Mouse (Mus musculus) right cerebral cortex, postnatal 36 days (tissue): ENCODE measurements around the gene Gm5678.

Source experiments
- DNase-seq, 2 experiments: peaks; one replicate each; pipeline ENCODE4 v3.0.0; 2022; ENCODE audit warnings: low spot score in 2 of 2, mixed read lengths in 1 of 2

Gm5678 gene

DNA sequence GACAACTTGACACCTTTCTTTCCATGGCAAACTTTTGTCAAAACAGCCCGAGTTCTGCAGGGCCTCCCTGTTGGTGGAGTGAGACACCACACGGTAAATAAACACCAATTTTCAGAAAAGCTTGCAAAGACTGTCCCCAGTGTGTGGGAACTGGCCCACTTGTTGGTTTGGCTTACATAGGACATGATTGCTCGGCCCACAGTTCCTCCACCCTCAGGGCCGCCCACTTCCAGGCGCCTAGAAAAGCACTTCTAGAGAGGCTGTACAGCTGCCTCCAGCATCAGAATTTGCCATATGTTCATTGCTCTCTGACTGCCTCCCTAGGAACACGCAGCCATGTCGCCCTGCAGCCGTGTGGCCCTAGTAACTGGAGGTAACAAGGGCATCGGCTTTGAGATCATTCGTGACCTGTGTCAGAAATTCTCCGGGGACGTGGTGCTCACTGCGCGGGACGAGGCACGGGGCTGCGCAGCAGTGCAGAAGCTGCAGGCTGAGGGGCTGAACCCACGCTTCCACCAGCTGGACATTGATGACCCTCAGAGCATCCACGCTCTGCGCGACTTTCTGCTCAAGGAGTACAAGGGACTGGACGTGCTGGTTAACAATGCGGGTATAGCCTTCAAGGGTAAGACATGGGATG lies at the start of gene Gm5678:
Gene Gm5678, plus strand, starts transcription at position 337 of the 640 bp plus-strand sequence.
- DNase-seq, result peak; percentile 58 to 78

DNA sequence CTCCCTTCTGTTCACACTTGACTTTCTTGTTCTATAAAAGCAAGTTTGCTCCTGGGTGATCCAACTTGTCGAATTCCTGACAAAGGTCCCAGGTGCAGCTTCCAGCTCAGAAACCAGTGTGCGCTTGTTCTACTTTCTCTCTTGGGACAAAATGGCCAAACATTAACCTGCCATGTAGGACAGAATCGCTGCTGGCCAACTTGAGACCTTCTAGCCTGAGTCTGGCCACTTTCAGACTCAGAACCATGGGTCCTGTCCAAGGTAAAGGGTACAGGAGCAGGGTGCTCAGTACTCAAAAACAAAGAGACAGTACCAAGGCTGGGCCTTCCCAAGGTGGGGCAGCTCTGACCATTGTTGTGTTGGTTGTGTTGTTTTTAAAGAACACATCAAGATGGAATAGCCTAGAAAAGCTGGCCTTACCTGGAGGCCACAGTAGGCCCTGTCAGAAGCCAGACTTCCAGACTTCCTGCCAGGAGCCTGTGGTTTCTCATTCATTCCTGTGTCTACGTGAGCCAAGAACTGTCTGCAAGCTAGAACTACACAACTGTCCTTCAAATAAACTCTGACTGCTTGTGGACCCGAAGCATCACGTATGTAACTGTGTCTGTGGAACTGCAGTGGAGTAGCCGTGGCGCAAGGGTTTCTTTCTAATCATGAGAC lies 49.4 kb upstream of the Gm5678 start:
- no peak for DNase-seq

DNA sequence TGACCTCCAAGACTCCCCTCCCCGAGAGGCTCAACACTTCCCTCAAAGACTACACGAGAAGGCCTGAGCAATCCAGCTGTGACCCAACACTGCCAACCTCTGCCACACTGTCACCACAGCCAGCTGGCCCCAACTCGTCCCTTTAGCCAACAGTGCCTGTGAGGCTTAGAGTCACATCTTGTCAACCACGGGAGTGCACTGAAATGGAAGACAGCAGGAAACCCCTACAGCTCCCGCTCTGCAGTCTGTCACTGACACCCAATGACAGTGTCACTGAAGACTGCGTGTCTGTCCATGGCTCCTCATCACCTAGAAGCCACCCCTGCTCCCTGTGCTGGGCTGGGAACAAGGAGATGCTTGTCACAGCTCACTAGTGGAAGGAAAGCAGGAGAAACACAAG lies 46.8 kb upstream of the Gm5678 start:
- DNase-seq, result no peak

DNA sequence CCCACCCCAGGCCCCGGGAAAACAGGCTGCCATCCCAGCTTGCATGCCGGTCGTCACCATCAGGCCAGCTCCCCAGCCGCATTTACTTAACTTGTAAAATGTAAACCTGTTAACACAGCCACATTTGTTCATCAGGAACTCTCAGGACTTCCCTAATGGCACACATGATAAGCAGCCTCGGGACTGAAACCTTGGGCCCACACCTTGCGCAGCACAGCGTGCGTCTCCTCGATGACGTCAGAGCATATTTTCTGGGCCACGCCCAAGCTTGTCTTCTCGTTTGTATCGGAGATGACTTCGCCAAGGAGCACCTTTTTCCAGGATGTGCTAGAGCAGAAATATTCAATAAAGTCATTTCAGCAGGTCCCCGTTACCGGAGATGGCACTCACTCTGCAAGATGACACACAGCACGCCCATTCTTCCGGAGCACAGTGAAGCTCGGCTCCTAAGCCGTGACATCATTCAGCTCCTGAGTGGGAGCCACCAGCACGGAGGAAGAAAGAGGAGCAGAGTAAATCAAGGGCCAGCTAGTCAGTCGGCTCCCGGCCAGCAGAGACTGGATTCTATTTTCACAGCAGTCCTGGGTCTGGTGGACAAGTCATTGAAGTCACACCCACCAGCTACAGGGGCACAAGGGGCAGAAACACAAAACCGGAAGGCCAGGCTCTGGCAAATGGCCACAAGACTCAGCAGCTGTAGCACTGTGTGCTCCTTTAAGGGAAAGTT lies 42.8 kb upstream of the Gm5678 start:
- no peak for DNase-seq

DNA sequence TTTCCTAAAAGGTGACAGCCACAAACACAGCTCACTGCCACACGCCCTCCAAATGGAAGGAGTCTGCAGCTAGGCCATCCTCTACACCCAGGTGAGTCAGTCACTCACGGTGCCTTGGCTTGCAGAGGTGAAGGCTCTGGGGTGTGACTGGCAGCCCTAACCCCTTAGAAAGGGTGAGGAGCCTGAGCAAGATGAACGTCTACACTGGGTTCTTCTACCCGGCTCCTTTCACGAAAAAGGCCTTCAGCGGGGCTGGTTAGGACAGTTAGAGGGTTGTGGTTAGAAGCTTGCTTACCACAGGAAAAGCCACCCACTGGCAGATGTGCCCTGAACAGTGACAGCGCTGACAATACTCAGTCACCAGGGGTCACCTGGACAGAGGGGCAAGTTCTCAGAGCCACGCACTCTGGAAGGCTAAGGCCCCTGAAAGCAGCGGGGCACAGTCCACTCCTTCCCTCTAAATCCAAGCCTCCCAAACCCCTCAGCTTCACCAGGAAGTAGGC lies 42.1 kb upstream of the Gm5678 start:
- DNase-seq, result no peak

DNA sequence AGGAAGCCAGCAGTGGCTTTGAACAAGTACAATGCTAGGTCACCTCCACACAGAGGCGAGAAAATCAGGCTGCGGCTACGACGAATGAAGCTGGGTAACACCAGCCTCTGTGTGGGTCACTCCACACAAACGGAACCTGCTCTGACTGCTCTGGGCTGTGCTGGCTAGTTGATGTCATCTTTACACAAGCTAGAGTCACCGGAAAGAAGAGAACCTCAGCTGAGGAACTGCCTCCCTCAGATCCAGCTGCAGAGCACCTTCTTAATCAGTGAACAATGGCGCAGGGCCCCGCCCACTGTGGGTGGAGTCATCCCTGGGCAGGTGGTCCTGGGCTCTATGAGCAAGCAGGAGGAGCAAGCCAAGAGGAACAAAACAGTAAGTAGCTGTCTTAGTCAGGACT lies 41.5 kb upstream of the Gm5678 start:
- DNase-seq, result no peak

DNA sequence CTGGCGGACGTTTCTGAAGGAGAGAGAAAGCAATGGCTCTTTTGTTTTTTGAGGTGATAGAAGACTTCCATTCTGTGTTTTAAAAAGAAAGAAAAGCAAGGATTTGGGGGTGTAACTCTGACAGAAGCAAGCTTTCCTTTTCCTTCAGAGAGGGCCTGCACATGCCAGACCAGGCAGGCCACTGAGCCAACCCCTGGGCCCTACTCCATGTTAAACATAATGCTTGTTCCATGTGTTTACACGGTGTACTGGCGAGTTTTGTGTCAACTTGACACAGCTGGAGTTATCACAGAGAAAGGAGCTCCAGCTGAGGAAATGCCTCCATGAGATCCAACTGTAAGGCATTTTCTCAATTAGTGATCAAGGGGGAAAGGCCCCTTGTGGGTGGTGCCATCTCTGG lies 39.6 kb upstream of the Gm5678 start:
- no peak for DNase-seq

DNA sequence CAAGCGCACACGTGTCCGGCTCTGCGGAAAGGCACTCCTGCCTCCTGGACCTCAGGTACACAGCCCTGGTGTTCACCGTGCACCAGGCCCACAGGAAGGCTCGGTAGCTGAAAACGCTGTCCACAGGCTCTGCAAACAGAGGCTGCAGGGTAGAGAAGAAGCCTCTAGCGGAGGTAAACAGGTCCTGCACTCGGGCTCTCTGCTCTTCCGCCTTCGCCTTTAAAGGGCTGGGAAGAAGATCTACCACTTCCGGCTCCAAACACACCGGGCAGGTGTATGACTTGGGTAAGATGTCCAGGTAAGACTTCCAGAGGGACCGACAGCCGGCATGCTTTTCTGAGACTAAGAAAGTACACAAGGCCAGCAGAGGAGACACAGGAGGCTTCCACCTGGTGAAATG lies 37.0 kb upstream of the Gm5678 start:
- DNase-seq, result no peak

DNA sequence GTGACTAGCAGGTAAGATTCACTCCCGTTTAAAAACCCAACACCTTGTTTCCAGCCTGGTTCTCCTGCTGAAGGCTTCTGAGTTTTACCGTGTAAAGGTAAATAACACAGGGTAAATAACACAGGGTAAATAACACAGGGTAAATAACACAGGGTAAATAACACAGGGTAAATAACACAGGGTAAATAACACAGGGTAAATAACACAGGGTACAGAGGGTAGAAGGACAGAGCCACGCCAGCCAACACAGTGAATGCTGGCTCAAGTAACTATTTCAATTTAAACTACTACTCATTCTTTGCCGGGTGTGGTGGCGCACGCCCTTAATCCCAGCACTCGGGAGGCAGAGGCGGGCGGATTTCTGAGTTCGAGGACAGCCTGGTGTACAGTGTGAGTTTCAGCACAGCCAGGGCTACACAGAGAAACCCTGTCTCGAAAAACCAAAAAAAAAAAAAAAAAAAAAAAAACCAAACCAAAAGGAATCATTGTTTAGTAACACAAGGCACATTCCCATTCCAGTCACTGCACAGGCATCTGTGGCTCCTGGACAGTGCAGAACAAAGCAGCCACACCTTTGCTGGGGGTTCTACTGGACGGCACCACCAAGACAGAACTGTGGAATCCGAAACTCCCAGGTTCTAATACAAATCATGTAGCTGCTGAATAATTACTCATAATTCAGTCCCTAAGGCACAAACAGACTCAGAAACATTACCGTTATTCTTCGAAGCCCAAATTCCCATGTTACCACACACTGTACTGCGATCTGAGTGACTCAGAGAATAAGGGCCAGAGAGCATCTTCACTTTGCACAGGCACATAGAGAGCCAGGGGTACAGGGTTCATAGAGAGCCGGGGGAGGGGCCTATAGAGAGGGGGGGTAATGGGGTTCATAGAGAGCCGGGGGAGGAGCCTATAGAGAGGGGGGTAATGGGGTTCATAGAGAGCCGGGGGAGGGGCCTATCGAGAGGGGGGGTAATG lies 36.2 kb upstream of the Gm5678 start:
- no peak for DNase-seq

DNA sequence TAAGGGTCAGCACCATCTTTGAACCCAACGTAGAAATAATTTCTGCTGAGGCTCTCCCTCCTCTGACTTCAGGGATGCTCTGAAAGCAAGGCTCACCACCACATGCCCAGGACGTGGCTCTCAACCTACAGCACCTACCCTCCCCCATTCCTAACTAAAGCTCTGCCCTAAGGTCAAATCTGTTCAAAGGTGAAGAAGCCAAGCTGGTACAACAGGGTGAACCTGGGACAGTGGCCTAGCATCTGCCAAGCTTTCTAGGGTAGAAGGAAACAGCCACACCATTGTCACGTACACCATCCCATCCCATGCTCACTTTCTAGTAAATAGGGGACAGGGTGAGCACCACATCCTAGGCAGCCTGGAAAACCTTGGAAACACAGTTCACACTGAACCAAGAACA lies 35.2 kb upstream of the Gm5678 start:
- no peak for DNase-seq

DNA sequence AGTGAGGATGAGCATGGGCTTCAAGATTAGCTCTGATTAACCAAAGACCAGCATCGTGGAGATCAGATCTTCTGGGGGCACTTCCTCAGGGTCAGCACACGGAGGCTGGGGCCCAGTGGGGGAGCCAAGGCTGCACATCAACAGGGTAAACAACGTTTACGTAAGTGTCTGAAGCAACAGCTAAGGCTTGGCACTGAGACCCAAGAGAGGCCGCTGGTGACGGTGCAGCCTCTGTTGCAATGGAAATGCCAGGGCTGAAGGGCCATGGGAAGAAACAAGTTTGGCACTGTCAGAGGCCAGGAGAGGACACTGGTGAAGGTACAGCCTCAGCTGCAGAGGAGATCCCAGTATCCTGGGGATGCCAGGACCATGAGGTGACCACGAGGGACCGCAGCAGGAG lies 34.5 kb upstream of the Gm5678 start:
- no peak for DNase-seq

DNA sequence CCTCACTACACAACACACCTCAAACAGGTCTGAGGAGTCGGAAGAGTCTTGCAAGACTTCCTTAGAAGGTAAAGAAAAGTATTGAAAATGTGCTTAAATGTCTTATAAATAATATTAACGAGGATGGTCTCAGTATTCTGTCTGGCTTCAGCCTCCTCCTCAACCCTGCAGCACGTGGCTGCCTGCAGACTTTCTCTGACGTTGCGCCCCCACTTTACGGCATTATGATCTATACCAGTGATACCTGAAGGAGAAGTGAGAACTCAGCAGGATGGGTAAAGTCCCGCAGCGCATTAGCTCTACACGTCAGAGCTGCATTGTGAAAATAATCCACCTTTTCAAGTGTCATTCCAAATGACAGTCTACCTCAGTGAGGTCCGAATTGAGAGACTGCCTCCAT lies 33.4 kb upstream of the Gm5678 start:
- no peak for DNase-seq

DNA sequence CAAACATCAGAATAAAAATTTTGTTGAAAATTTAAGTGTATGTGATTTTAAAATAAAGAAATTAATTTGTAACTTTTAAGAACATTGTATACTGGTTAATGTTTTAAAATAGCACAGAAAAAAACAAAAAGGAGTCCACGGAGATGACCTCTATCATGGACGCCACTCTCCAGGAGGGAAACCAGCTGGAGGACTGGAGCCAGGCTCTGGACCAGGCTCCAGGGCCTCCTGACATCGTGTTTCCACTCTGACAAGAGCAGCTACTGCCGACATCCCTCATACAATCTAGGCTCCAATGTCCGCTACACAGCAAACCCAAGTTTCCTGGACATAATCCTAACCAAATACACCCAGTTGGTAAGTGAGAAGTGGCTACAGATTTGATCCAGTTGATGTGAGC lies 32.1 kb upstream of the Gm5678 start:
- no peak for DNase-seq

DNA sequence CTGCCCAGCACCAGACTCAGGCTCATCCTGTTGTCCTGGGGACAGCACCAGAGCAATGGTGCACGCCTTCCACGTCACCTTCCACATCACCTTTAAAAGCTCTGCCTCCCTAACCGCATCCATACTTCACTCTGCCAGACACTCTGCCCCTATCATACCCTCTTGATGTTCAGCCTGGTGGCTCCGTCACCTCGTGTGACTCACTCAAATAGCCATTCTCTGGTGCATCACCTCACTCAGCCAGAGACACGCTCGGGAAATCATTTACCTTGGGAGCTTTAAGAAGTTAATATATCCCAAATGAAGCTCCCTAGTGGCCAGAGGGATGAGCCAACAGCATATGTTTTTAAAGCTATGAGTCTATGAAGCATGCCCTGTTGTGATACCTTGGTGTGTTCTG lies 31.1 kb upstream of the Gm5678 start:
- no peak for DNase-seq

DNA sequence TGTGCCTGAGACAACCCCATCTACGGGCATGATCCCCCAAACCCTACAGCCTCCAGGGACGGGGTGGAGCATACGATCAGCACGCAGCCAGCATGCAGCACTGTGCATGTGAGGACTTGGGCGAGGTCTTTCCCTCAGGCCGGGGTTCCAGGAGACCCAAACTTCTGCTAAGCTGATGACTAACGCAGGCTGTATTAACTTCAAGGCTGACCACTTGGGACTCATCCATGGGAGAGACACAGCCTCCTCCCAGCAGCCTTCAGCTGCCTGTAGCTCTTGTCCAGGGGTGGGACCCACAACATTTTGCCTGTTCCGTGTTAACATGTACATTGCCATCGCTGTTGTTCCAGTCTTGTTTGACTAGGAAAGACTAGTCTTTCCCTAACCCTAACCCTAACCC lies 30.3 kb upstream of the Gm5678 start:
- DNase-seq, result no peak

DNA sequence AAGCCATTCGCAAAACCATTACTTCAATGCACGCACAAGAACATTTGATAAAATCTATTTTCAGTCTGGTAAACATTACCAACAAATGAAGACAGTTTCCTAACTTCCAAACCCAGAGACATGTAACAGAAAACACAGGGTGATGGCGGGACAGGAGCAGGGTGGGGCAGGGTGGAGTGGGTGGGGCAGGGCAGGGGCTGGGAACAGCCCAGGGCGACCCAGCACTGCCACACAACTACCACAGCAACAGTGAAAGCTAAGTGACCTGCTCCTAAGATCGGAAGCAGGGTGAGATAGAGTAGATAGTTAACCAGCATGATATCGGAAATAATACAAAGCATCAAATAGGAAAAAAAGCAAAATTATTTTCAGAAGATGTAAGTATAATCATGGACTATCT lies 28.4 kb upstream of the Gm5678 start:
- DNase-seq, result no peak

DNA sequence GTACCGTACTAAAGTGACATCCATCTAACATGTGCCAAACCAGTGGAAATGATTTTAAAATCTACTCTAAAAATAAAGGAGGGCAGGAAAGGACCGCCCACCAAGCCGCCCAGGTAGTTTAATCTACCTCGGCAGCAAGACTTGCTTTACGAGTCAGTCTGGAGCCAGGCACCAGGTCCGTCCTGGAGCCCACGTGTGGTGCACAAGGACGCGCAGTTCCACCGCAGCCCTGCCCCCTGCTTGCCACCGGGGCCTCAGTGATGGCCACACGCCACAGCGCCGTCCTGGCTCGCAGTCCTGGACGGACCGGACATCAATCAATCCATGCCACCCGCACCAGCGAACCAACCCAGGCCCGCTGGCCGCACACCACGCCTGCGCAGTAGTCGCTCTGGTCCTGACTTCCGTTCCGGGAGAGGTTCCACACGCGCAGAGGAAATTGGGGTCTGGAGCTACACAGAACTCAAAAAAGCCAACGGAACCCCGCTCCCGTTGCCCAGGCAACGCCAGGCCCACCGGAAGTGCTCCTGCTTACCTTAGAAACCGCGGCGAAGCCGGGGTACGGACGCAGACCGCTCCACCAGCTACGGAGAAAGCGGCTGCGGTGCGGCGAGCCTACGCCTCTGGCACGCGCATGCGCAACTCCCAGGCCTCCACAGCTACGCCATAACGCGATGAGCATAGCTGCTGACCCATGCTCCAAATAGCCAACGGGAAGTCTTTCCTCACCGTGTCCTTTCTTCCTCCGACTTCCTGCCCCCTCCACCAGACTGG lies 24.3 kb upstream of the Gm5678 start, which contains the start of gene Setd4:
Gene Setd4, minus strand, starts transcription at position 625 of the 774 bp plus-strand sequence.
- DNase-seq, result peak; percentile 93 to 94

DNA sequence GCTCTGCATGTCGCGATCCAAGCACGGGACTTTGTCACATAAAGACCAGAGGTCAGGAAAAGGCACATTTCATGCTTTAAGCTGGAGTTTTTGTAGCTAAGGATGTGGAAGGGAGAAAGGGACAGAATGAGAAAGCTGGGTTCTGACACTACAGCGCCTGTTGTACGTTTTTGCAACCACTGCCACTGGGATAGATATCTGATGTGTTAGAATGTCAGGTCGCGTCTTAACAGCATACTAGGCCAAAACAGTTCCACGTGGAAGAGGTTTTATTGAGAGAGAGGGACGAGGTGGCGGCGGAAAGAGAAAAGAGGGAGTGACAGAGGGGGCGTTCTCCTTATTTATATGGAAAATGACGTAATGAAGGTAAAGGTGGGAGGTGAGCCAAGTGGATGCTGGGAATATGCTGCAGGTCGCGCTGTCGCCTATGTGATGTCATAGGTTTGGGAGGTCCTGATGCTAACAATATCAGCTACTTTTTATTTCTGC lies 23.4 kb upstream of the Gm5678 start:
- peak in 1 of 2 experiments; percentile 42 for DNase-seq

DNA sequence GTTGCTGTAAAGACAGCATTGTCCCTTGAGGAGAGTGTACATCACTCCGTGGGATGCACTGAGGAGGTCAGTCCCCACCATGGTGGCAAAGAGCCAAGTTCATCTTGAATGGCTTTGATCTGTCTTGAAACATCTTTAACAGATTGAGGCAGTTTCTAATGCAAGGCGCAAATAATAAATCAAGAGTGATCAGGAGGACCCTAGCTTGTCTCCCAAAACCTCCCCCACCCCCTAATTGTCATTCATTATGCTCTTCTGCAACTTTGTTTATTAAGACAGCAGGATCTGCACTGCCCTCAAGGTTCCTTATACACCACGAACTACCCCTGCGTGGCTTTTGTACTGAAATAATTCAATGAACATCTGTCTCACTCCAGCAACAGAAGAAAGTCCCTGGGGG lies 22.3 kb upstream of the Gm5678 start, which contains the start of gene Cbr1:
Gene Cbr1, plus strand, starts transcription at position 301 of the 400 bp plus-strand sequence.
- no peak for DNase-seq

DNA sequence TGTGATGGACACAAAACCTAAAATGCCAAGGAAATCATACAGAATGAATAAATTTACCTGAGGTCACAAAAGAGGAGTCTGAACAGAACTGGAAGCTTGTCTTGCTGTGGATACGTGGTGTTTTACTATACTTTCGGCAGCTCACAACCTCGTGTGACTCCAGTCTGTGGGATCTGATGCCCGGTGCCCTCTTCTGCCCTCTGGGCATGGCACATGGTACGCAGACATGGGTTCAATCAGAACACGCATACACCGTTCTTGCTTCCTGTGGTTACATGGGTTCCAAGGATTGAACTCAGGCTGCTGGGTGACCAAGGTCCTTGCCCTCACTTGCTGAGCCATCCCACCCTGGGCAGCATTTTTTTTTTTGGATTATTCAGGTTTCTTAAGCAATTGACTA lies 21.8 kb upstream of the Gm5678 start:
- no peak for DNase-seq
